Mouse (Mus musculus): ENCODE results near the gene Abcb4. TPM values are rescaled to one million over a fixed set of nuclear protein-coding genes. Genes with fewer than 3 reads are reported as not detected.

Abcb4 gene
- polyA plus RNA-seq, 1 experiment: 7.1 TPM

DNA sequence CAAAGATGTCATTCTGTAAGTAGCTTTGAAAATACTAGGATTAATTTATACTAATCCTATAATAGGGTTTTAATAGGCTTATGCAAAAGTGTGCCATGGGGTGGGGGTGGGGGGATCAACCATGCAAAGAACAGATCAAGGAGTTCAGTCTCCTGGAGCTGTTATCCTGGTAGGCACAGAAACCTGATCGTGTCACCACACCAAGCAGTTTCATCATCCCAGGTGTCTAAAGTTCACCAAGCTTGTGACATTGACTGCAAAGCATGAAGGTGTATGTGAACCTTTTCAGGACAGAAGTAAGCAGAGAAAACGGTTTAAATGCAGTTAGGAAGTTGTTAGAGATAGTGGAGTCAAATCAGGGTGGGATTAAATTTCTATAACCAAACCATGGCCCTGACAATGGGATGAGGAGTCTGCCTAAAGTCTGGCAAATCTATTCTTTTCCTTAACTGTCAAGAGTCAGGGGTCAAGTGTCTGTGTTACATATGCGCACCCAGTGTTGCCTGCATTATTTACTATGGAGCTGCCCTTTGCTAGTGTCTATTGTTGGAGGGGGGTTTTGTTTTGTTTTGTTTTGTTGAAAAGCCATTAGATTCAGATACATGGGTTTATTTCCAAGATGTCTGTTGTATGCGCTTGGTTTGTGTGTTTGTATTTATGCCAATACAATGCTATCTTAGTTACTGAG lies 54.0 kb downstream of the Abcb4 start:
- no peak overlapping the region for H3K4me3 ChIP-seq (replicated peaks)
- H3K36me3 ChIP-seq (ENCODE audit: control insufficient read depth): peaks cover 90% of the 10 kb centered on the region
- TF ChIP-seq GATA1 (IDR thresholded peaks at IDR 0.05; ENCODE audit: low read length) (no peak), TAL1 (IDR thresholded peaks at IDR 0.05; ENCODE audit: low read length) (no peak)
- no peaks in the 10 kb centered on the region for H3K4me1 ChIP-seq (ENCODE audit: control insufficient read depth)
- H3K27me3 ChIP-seq (ENCODE audit: control insufficient read depth): no peaks in the 10 kb centered on the region
- no peaks in the 10 kb centered on the region for H3K9me3 ChIP-seq (ENCODE audit: control insufficient read depth, low read length)

DNA sequence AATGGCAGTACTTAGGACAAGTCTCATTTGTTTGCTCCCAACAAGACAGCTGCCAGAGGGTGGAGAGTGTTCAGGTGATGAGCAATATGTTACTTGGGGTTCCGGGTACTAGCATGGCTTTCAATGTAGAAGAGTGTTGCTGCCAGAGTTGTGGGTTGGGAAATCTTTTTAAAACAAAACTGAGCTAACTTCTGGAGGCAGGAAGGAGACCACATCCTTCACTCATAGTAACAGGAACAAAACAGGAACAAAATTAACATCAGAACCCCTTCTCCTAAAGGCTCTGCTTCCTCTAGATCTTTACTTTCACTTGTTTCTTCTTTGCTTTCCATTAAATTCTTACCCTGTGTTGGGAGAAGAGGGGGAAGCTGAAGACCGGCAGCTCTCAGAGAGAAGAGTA lies 60.1 kb downstream of the Abcb4 start:
- Histone ChIP-seq H3K27me3 (ENCODE audit: control insufficient read depth) (no peaks in the 10 kb centered on the region), H3K4me1 (ENCODE audit: control insufficient read depth) (no peaks in the 10 kb centered on the region), H3K4me3 (replicated peaks) (no peak overlapping the region), H3K9me3 (ENCODE audit: control insufficient read depth, low read length) (no peaks in the 10 kb centered on the region), H3K36me3 (ENCODE audit: control insufficient read depth) (peaks cover 98% of the 10 kb centered on the region)
- no peak for TF ChIP-seq TAL1 (IDR thresholded peaks at IDR 0.05; ENCODE audit: low read length)
- TF ChIP-seq GATA1 (IDR thresholded peaks at IDR 0.05; ENCODE audit: low read length): no peak

DNA sequence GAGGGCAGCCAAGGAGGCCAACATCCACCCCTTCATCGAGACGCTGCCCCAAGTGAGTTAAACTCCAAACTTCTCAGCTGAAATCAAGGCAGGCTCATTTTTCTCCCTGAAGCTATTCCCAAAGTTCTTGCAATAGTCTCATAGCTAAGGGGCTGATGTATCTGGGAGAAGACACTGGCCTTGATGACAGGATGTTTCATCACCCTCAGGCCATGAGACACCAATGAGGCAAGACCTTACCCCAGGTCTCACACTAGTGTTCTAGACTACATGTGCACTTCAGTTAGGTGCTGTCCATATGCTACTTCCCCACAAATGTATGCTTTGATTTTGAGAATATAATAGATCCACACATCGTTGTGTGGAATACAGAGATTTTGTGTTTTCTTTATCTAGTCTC lies 62.0 kb downstream of the Abcb4 start:
- no peaks in the 10 kb centered on the region for H3K4me1 ChIP-seq (ENCODE audit: control insufficient read depth)
- H3K9me3 ChIP-seq (ENCODE audit: control insufficient read depth, low read length): no peaks in the 10 kb centered on the region
- H3K27me3 ChIP-seq (ENCODE audit: control insufficient read depth): no peaks in the 10 kb centered on the region
- no peak overlapping the region for H3K4me3 ChIP-seq (replicated peaks)
- peaks cover 98% of the 10 kb centered on the region for H3K36me3 ChIP-seq (ENCODE audit: control insufficient read depth)
- TF ChIP-seq TAL1 (IDR thresholded peaks at IDR 0.05; ENCODE audit: low read length) (no peak), GATA1 (IDR thresholded peaks at IDR 0.05; ENCODE audit: low read length) (no peak)

DNA sequence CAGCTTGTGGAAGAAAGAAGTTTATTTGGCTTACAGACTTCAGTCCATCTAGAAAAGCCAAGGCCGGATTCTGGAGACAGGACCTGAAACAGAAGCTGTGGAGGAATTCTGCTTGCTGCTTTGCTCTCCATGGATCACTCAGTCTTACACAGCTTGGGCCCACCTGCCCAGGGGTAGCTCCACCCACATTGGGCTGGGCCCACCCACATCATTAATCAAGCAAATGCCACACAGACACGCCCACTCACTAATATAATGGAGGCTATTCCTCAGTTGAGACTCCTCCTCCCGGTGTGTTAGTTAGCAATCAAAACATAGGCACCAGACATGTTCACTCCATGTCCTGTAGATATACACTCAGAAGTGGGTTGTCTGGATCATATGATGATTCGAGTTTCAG lies 67.0 kb downstream of the Abcb4 start:
- no peak overlapping the region for H3K4me3 ChIP-seq (replicated peaks)
- H3K36me3 ChIP-seq (ENCODE audit: control insufficient read depth): peaks cover 82% of the 10 kb centered on the region

DNA sequence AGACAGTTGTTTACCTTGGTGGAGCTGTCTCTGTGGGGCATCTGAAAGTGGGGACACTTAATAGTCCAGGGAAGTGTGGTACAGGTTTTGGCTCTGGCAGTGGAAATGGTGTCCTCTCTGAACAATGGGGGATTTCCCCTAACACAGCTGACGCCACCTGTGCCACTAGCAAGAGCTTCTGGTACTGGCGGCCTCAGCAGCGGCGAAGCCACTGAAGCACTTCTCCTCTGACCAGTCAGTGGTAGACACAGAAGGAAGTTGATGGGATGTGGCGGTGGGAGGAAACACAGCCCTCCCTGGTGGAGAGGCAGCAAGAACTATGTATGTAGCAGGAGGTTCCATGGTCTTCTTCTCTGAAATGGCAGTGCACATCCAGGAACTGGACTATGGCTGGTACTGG lies 71.0 kb downstream of the Abcb4 start:
- H3K4me1 ChIP-seq (ENCODE audit: control insufficient read depth): no peaks in the 10 kb centered on the region
- H3K27me3 ChIP-seq (ENCODE audit: control insufficient read depth): no peaks in the 10 kb centered on the region
- H3K9me3 ChIP-seq (ENCODE audit: control insufficient read depth, low read length): no peaks in the 10 kb centered on the region
- H3K4me3 ChIP-seq (replicated peaks): no peak overlapping the region
- peaks cover 64% of the 10 kb centered on the region for H3K36me3 ChIP-seq (ENCODE audit: control insufficient read depth)
- TF ChIP-seq GATA1 (IDR thresholded peaks at IDR 0.05; ENCODE audit: low read length): no peak
- no peak for TF ChIP-seq TAL1 (IDR thresholded peaks at IDR 0.05; ENCODE audit: low read length)

More for the DNA sequence above, 67.0 kb downstream of the Abcb4 start:
- no peaks in the 10 kb centered on the region for H3K27me3 ChIP-seq (ENCODE audit: control insufficient read depth)
- TF ChIP-seq GATA1 (IDR thresholded peaks at IDR 0.05; ENCODE audit: low read length): no peak
- TF ChIP-seq TAL1 (IDR thresholded peaks at IDR 0.05; ENCODE audit: low read length): no peak
- H3K4me1 ChIP-seq (ENCODE audit: control insufficient read depth): no peaks in the 10 kb centered on the region
- no peaks in the 10 kb centered on the region for H3K9me3 ChIP-seq (ENCODE audit: control insufficient read depth, low read length)

DNA sequence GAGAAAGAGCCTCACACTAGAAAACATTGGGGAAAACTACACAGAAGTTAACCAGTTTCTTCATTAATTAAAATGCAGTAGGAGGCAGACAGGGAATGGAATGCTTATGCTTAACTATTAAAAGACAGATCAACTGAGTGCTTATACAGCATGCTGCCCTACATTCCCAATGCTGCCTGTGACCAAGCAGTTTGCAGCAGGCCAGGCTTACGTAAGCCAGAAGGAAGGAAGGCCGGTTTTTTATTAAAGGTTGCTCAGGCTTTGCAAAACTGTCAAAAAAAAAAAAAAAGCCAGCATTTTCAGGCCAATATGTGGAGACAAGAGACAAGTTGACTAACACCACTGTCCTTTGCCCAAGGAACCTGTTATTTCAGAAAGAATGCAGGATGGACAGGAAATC lies 77.2 kb downstream of the Abcb4 start:
- no peak overlapping the region for H3K4me3 ChIP-seq (replicated peaks)
- no peaks in the 10 kb centered on the region for H3K27me3 ChIP-seq (ENCODE audit: control insufficient read depth)
- no peaks in the 10 kb centered on the region for H3K4me1 ChIP-seq (ENCODE audit: control insufficient read depth)
- peaks cover 48% of the 10 kb centered on the region for H3K36me3 ChIP-seq (ENCODE audit: control insufficient read depth)
- no peaks in the 10 kb centered on the region for H3K9me3 ChIP-seq (ENCODE audit: control insufficient read depth, low read length)
- TF ChIP-seq TAL1 (IDR thresholded peaks at IDR 0.05; ENCODE audit: low read length) (no peak), GATA1 (IDR thresholded peaks at IDR 0.05; ENCODE audit: low read length) (no peak)

DNA sequence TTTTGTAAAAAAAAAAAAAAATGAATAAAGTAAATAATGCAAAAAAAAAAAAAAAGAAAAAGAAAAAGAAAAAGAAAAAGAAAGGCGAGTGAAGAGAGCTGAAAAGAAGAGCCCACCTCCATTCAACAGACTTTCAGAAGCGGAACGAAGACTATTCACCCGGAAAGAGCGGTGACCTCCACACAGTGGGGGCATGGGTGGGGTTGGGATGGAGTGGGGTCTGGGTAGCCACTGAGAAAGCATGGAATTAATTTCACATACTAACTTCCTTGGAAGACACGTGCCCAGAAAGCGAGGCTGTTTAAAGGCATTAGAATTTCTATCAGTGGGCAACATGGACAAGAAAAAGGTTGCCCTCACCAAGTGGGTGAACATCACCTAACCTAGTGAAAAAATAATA lies 78.8 kb downstream of the Abcb4 start:
- no peak for TF ChIP-seq TAL1 (IDR thresholded peaks at IDR 0.05; ENCODE audit: low read length)
- no peaks in the 10 kb centered on the region for H3K4me1 ChIP-seq (ENCODE audit: control insufficient read depth)
- H3K27me3 ChIP-seq (ENCODE audit: control insufficient read depth): no peaks in the 10 kb centered on the region
- H3K4me3 ChIP-seq (replicated peaks): no peak overlapping the region
- H3K9me3 ChIP-seq (ENCODE audit: control insufficient read depth, low read length): no peaks in the 10 kb centered on the region
- H3K36me3 ChIP-seq (ENCODE audit: control insufficient read depth): peaks cover 37% of the 10 kb centered on the region

DNA sequence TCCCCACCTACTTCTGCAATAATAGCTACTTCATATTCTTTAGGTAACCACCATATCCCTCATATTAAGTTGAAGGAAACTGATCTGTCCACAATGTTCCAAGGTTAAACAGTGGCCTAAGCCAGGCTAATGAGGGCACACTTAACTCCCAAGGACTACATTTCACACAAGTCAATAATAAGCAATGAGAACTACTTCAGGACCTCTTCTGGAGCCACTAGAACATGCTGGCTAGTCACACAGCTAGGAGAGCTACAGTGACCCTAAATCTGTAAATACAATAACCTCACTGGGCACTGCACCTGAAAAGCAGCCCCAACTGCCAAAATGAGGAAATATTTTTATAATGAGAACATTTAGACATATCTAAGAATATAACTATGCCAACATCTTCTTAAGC lies 81.2 kb downstream of the Abcb4 start:
- H3K4me1 ChIP-seq (ENCODE audit: control insufficient read depth): no peaks in the 10 kb centered on the region
- TF ChIP-seq GATA1 (IDR thresholded peaks at IDR 0.05; ENCODE audit: low read length): no peak
- TF ChIP-seq TAL1 (IDR thresholded peaks at IDR 0.05; ENCODE audit: low read length): no peak
- H3K4me3 ChIP-seq (replicated peaks): no peak overlapping the region
- H3K27me3 ChIP-seq (ENCODE audit: control insufficient read depth): no peaks in the 10 kb centered on the region
- H3K36me3 ChIP-seq (ENCODE audit: control insufficient read depth): peaks cover 31% of the 10 kb centered on the region
- no peaks in the 10 kb centered on the region for H3K9me3 ChIP-seq (ENCODE audit: control insufficient read depth, low read length)

DNA sequence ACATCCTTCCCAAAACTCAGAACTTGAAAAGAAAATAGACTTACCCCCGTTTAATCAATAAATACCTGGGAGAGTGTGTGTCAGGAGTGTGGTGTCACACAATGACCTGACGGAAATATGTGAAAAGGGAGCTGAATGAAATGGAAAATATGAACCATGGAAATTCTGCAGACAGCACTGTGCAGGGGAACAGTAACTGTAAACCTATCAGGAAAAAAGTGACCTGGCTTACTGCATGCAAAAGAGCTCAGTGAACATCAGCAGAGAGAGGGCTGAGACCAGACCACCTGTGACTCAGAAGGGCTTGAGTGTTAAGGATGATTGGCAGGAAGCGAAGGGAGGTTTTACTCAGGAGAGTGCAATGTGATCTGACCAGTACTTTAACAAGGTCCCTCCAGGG lies 92.0 kb downstream of the Abcb4 start:
- no peaks in the 10 kb centered on the region for H3K27me3 ChIP-seq (ENCODE audit: control insufficient read depth)
- no peaks in the 10 kb centered on the region for H3K9me3 ChIP-seq (ENCODE audit: control insufficient read depth, low read length)
- no peak for TF ChIP-seq GATA1 (IDR thresholded peaks at IDR 0.05; ENCODE audit: low read length)
- TF ChIP-seq TAL1 (IDR thresholded peaks at IDR 0.05; ENCODE audit: low read length): no peak
- no peaks in the 10 kb centered on the region for H3K4me1 ChIP-seq (ENCODE audit: control insufficient read depth)
- H3K36me3 ChIP-seq (ENCODE audit: control insufficient read depth): peaks cover 38% of the 10 kb centered on the region
- H3K4me3 ChIP-seq (replicated peaks): no peak overlapping the region

DNA sequence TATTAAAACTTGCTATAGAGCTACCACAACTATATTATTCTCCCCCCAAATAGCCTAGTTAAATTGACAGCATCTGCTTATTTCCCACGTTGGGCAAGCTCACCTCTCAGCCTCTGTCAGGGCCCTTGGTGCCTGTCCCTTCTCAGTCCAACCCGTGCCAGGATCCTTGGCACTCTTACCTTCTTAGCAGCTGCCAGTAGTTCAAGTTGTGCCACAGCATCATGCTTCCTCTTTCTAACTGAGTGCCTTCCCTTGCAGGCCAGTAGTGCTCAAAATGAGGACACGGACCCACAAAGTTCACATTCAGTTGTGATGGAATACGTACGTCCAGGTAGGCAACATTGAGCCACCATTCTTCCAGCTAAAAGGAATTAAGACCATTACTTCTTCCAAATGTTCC lies 94.4 kb downstream of the Abcb4 start:
- Histone ChIP-seq H3K9me3 (ENCODE audit: control insufficient read depth, low read length) (no peaks in the 10 kb centered on the region), H3K4me3 (replicated peaks) (no peak overlapping the region), H3K36me3 (ENCODE audit: control insufficient read depth) (peaks cover 38% of the 10 kb centered on the region), H3K4me1 (ENCODE audit: control insufficient read depth) (no peaks in the 10 kb centered on the region; the same call in 1 of the 2 replicates), H3K27me3 (ENCODE audit: control insufficient read depth) (no peaks in the 10 kb centered on the region)
- TF ChIP-seq TAL1 (IDR thresholded peaks at IDR 0.05; ENCODE audit: low read length): no peak
- no peak for TF ChIP-seq GATA1 (IDR thresholded peaks at IDR 0.05; ENCODE audit: low read length)

Measured in erythroblast, embryonic 14.5 days (primary cell).